ENCODE assay signal across 8 mouse cellular contexts in the genomic region with DNA sequence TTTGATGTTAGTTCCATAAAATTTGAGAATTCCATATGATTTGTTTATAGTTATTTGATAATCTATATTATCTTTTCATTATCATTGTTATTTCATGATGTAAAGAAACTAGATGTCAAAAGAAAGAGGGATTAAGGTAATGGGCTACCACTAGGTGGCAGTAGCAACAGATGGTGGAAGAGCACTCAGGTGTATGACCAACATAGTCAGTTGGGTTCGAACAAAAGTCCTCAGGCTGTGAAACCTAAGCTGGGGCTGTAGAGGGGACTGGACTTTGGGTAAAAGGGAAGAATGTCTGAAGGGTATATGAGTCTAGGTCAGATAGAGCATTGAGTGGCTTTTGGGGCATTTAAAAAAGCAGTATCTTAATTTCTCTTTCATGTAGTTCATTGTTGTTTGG.
DNase-seq lines count a peak whose midpoint lies in the region; ATAC-seq and TF ChIP-seq lines count a peak whose summit lies in the region.

No protein-coding gene starts in this region.

- TF ChIP-seq POLR2A in CH12.LX (IDR thresholded peaks at IDR 0.05; ENCODE audit: low read depth, low read length) = no peak
- TF ChIP-seq POLR2A in limb, embryonic 14.5 days (IDR thresholded peaks at IDR 0.05; ENCODE audit: borderline replicate concordance, extremely low read depth, insufficient read depth, insufficient read length) = no peak

- no peak overlapping the region for H3K4me3 ChIP-seq in CH12.LX (replicated peaks in 1 of 3; ENCODE audit: low read depth in 2 of 3, low read length in 2 of 3, poor library complexity in 1 of 3)
- H3K4me3 ChIP-seq in limb, embryonic 14.5 days (replicated peaks; ENCODE audit: low read length) = no peak overlapping the region

- WGBS in limb, embryonic 14.5 days = 43% methylated on average over 1 of the region's 1 CpGs

- no peaks in the 10 kb centered on the region for H3K27me3 ChIP-seq in CH12.LX (replicated peaks)
- H3K27me3 ChIP-seq in limb, embryonic 14.5 days (ENCODE audit: control insufficient read depth, insufficient read depth, low read length) = no peaks in the 10 kb centered on the region

- TF ChIP-seq RAD21 in CH12.LX (IDR thresholded peaks at IDR 0.05; ENCODE audit: low read depth, low read length) = peak; percentile 66

- H3K9me3 ChIP-seq in CH12.LX (replicated peaks; ENCODE audit: low read length) = no peaks in the 10 kb centered on the region
- no peaks in the 10 kb centered on the region for H3K9me3 ChIP-seq in limb, embryonic 14.5 days (ENCODE audit: control insufficient read depth, low read length)

- peak overlapping the region; percentile 34; the same call in 1 of the 2 replicates for H3K4me2 ChIP-seq in CH12.LX (ENCODE audit: insufficient read depth, low read depth, poor library complexity, severe bottlenecking)
- no peak overlapping the region for H3K4me2 ChIP-seq in limb, embryonic 14.5 days (replicated peaks; ENCODE audit: low read depth, low read length, severe bottlenecking)

- no peak for TF ChIP-seq EP300 in CH12.LX (IDR thresholded peaks at IDR 0.05; ENCODE audit: low read length)

- no peak for ATAC-seq in limb, embryonic 14.5 days (ENCODE audit: low FRiP score, low read depth)
- no peak for ATAC-seq in inflammation-experienced regulatory T-cells, adult 6 months

- dilution Hi-C loops in CH12.LX (cut with MboI; ENCODE audit: extremely low pct_ligation_motif_present, extremely low pct_unique_long_range_greater_than_20kb, low sequenced_read_pairs) = no loop called here

- no peaks in the 10 kb centered on the region for H3K36me3 ChIP-seq in CH12.LX (replicated peaks in 1 of 2; ENCODE audit: control insufficient read depth in 1 of 2, insufficient read depth in 1 of 2, low read length in 1 of 2)
- no peaks in the 10 kb centered on the region for H3K36me3 ChIP-seq in limb, embryonic 14.5 days (ENCODE audit: control insufficient read depth, insufficient read depth, low read length)

- H3K79me2 ChIP-seq in CH12.LX (replicated peaks; ENCODE audit: control insufficient read depth, extremely low read depth, insufficient read depth, poor library complexity, severe bottlenecking) = no peaks in the 10 kb centered on the region

- no peak overlapping the region for H3K27ac ChIP-seq in CH12.LX (ENCODE audit: insufficient read depth, low read depth)
- H3K27ac ChIP-seq in limb, embryonic 14.5 days (replicated peaks; ENCODE audit: low read depth, low read length) = no peak overlapping the region

- TF ChIP-seq CTCF in CH12.LX (conservative IDR thresholded peaks at IDR 0.05 in 1 of 2, IDR thresholded peaks at IDR 0.05 in 1 of 2; ENCODE audit: low read depth in 2 of 2, low read length in 2 of 2) = peak; percentile 70 to 78

- in situ Hi-C loops in CH12.LX (cut with MboI; ENCODE audit: low pct_ligation_motif_present, low pct_unique_long_range_greater_than_20kb, low sequenced_read_pairs) = loop anchor here (25.0 kb wide), 1 partner anchor 996 kb away; no protein-coding TSS in a partner anchor

- DNase-seq in cerebellum, adult 9-10 months = peak; percentile 18
- DNase-seq in cerebellum, adult 11-12 months = no peak
- peak; percentile 17 to 58 for DNase-seq in left cerebral cortex, adult 18-20 months (ENCODE audit: low spot score in 2 of 2)
- no peak for DNase-seq in left cerebral cortex, adult 8-10 months (ENCODE audit: low spot score in 2 of 2)
- peak; percentile 65 for DNase-seq in CH12.LX (ENCODE audit: extremely low read depth)
- peak; percentile 6 to 47 for DNase-seq in cerebellum, postnatal 25 days
- peak; percentile 62 for DNase-seq in limb, embryonic 14.5 days (ENCODE audit: low spot score)

- H3K9ac ChIP-seq in CH12.LX (ENCODE audit: insufficient read depth, low read depth) = no peak overlapping the region
- H3K9ac ChIP-seq in limb, embryonic 14.5 days (ENCODE audit: low read depth, low read length, severe bottlenecking) = no peak overlapping the region

- no peaks in the 10 kb centered on the region for H3K4me1 ChIP-seq in CH12.LX (ENCODE audit: control insufficient read depth in 1 of 2, insufficient read depth in 2 of 2)
- no peaks in the 10 kb centered on the region for H3K4me1 ChIP-seq in limb, embryonic 14.5 days (ENCODE audit: control insufficient read depth, insufficient read depth, low read length)

TF ChIP-seq in CH12.LX, 34 proteins besides CTCF, POLR2A, EP300 and RAD21:
- TF ChIP-seq GABPA (IDR thresholded peaks at IDR 0.05; ENCODE audit: insufficient replicate concordance, low read depth, low read length) = no peak
- peak; percentile 75 for TF ChIP-seq SMC3 (IDR thresholded peaks at IDR 0.05; ENCODE audit: low read depth, low read length)
- 0 out of 2 replicates have a peak, but pooled peaks have one; percentile 20 for TF ChIP-seq MYC (IDR thresholded peaks at IDR 0.05; ENCODE audit: low read depth, low read length)

Comparison
In these comparisons a context has a peak if more than half of its experiments do, and no peak if none do; other contexts are left out.
1. DNase-seq: peak in cerebellum, adult 9-10 months (single experiment), left cerebral cortex, adult 18-20 months (2 of 2), CH12.LX (single experiment), cerebellum, postnatal 25 days (2 of 2) and limb, embryonic 14.5 days (single experiment); none in cerebellum, adult 11-12 months (single experiment) and left cerebral cortex, adult 8-10 months (0 of 2).